ENCODE assay signal across 30 mouse cellular contexts in genomic region chr1:85919621-85920020, GRCm38 (mm10). TPM values are rescaled to one million over a fixed set of nuclear protein-coding genes. Genes with fewer than 3 reads are reported as not detected.
DNase-seq lines count a peak whose midpoint lies in the region; ATAC-seq and TF ChIP-seq lines count a peak whose summit lies in the region.
"Had no signal": no experiment of that assay in that cellular context is flagged by ENCODE, and none has a peak within 500 bp of the region (broad histone marks: within the 10 kb centered on the region; RNA-seq: fewer than 3 reads in every experiment).

No protein-coding gene starts in this region.

- TF ChIP-seq CTCF in lung, postnatal 0 days (IDR thresholded peaks at IDR 0.05), result no peak
- no peak for TF ChIP-seq CTCF in forebrain, postnatal 0 days (IDR thresholded peaks at IDR 0.05; ENCODE audit: low read depth)

- H3K4me3 ChIP-seq in lung, postnatal 0 days (ENCODE audit: low read depth, low read length), result no peak overlapping the region
- no peak overlapping the region for H3K4me3 ChIP-seq in forebrain, postnatal 0 days (ENCODE audit: low read depth, low read length)
- H3K4me3 ChIP-seq: embryonic facial prominence, embryonic 12.5 days; hindbrain, embryonic 15.5 days; limb, embryonic 10.5 days; liver, embryonic 15.5 days; midbrain, embryonic 12.5 days had no signal

- 62% methylated on average over 7 of the region's 7 CpGs for WGBS in lung, postnatal 0 days
- WGBS in forebrain, postnatal 0 days, result 93% methylated on average over 7 of the region's 7 CpGs

- no peak overlapping the region for H3K9ac ChIP-seq in lung, postnatal 0 days (replicated peaks; ENCODE audit: low read depth)
- no peak overlapping the region for H3K9ac ChIP-seq in forebrain, postnatal 0 days
- H3K9ac ChIP-seq: embryonic facial prominence, embryonic 12.5 days; hindbrain, embryonic 15.5 days; liver, embryonic 15.5 days; midbrain, embryonic 12.5 days had no signal

- no peaks in the 10 kb centered on the region for H3K27me3 ChIP-seq in lung, postnatal 0 days (replicated peaks; ENCODE audit: insufficient read depth, low read length)
- no peaks in the 10 kb centered on the region for H3K27me3 ChIP-seq in forebrain, postnatal 0 days (ENCODE audit: insufficient read depth, low read length)
- H3K27me3 ChIP-seq: CH12.LX; embryonic facial prominence, embryonic 12.5 days; hindbrain, embryonic 15.5 days; liver, embryonic 15.5 days had no signal

- H3K9me3 ChIP-seq in lung, postnatal 0 days (ENCODE audit: low read length), result no peaks in the 10 kb centered on the region
- H3K9me3 ChIP-seq in forebrain, postnatal 0 days (ENCODE audit: low read length), result no peaks in the 10 kb centered on the region
- H3K9me3 ChIP-seq: embryonic facial prominence, embryonic 12.5 days; hindbrain, embryonic 15.5 days; limb, embryonic 10.5 days; liver, embryonic 15.5 days; midbrain, embryonic 12.5 days had no signal

- no peak overlapping the region for H3K27ac ChIP-seq in lung, postnatal 0 days (ENCODE audit: low read length)
- no peak overlapping the region for H3K27ac ChIP-seq in forebrain, postnatal 0 days (ENCODE audit: low read depth, low read length)
- H3K27ac ChIP-seq: embryonic facial prominence, embryonic 12.5 days; hindbrain, embryonic 15.5 days; limb, embryonic 10.5 days; liver, embryonic 15.5 days; macrophage; midbrain, embryonic 12.5 days had no signal

- H3K4me2 ChIP-seq in lung, postnatal 0 days (replicated peaks; ENCODE audit: low read depth, low read length), result no peak overlapping the region
- H3K4me2 ChIP-seq in forebrain, postnatal 0 days (ENCODE audit: low read depth), result no peak overlapping the region
- H3K4me2 ChIP-seq: embryonic facial prominence, embryonic 12.5 days; hindbrain, embryonic 15.5 days; liver, embryonic 15.5 days; midbrain, embryonic 12.5 days had no signal

- H3K36me3 ChIP-seq in lung, postnatal 0 days (ENCODE audit: insufficient read depth, low read length), result no peaks in the 10 kb centered on the region
- H3K36me3 ChIP-seq in forebrain, postnatal 0 days (ENCODE audit: insufficient read depth), result no peaks in the 10 kb centered on the region
- H3K36me3 ChIP-seq: embryonic facial prominence, embryonic 12.5 days; hindbrain, embryonic 15.5 days; limb, embryonic 10.5 days; liver, embryonic 15.5 days; midbrain, embryonic 12.5 days had no signal

- 0 out of 2 replicates have a peak, but pooled peaks have one; percentile 19 for ATAC-seq in lung, postnatal 0 days
- peak; percentile 80 to 86 for ATAC-seq in hematopoietic stem cell, adult 5-6 weeks (replicated peaks in 1 of 2; ENCODE audit: insufficient read depth in 1 of 2, low FRiP score in 2 of 2, low TSS enrichment in 1 of 2, low read depth in 1 of 2, poor library complexity in 2 of 2, severe bottlenecking in 2 of 2)
- ATAC-seq in megakaryocyte progenitor cell, adult 5-6 weeks (replicated peaks; ENCODE audit: poor library complexity), result peak; percentile 58
- ATAC-seq in forebrain, postnatal 0 days, result no peak
- ATAC-seq: activated CD4-positive, CD25-positive, alpha-beta regulatory T cell, adult 4 months had no signal

- DNase-seq in adrenal gland, adult (ENCODE audit: inconsistent age in 2 of 2, low spot score in 1 of 2), result peak; percentile 71 to 72
- no peak for DNase-seq in adrenal gland, adult 8-10 months
- DNase-seq in lung, postnatal 0 days (ENCODE audit: low spot score), result no peak
- DNase-seq in lung, adult 18-20 months, result no peak
- DNase-seq in forebrain, postnatal 0 days, result no peak
- no peak for DNase-seq in cerebellum, adult 11 months
- DNase-seq: cerebellum, adult 11-12 months; cerebellum, postnatal 14 days; gastrocnemius, postnatal 25 days; heart, postnatal 4 days; kidney, adult 11 months; layer of hippocampus, adult 9-11 months; liver; thymus, postnatal 14 days had no signal

- TF ChIP-seq EP300 in lung, postnatal 0 days (IDR thresholded peaks at IDR 0.05), result no peak

- no peaks in the 10 kb centered on the region for H3K4me1 ChIP-seq in lung, postnatal 0 days (ENCODE audit: insufficient read depth, low read depth, low read length)
- H3K4me1 ChIP-seq in forebrain, postnatal 0 days (ENCODE audit: insufficient read depth), result peaks cover 30% of the 10 kb centered on the region

RNA-seq across cellular contexts. Expression of gene 4933407L21Rik, which starts 8.7 kb away (rescaled TPM):
- 1 to 10 TPM in 1 of 4 experiments, under 1 TPM in 1, not detected in 2; 0.30 to 1.3 TPM for total RNA-seq in adrenal gland, adult 8-10 months (2022)
- polyA plus RNA-seq in lung, postnatal 0 days (2015; fragmentation: Nextera tagmentation; extraction: Ambion mirVana), result 0.11 and 0.30 TPM in 2 replicates
- total RNA-seq in hematopoietic stem cell, adult 5-6 weeks (2017), result not detected in 2 replicates
- 0.07 TPM in 1 of 2 replicates, not detected in the other for total RNA-seq in megakaryocyte progenitor cell, adult 5-6 weeks (2015)
- not detected in 2 replicates for total RNA-seq in megakaryocyte progenitor cell, adult 5-6 weeks (2017)
- 6.7 and 9.8 TPM in 2 replicates for total RNA-seq in forebrain, postnatal 0 days (2014; rRNA removed)
- 6.2 and 8.6 TPM in 2 replicates for polyA plus RNA-seq in forebrain, postnatal 0 days (2015; fragmentation: Nextera tagmentation; extraction: Ambion mirVana)
- total RNA-seq: adrenal gland, postnatal 36 days; gastrocnemius, postnatal 25 days; heart, postnatal 4 days; MEL; monocyte, adult 5-6 weeks had no signal
- polyA plus RNA-seq: limb, embryonic 10.5 days; liver, embryonic 15.5 days; macrophage; small intestine, adult 2 months had no signal

RNA-seq across cellular contexts. Expression of gene Itm2c, which starts 25.5 kb away (rescaled TPM):
- 100 to 1,000 TPM; 674 to 963 (median 811) TPM for total RNA-seq in adrenal gland, adult 8-10 months (2022)
- polyA plus RNA-seq in lung, postnatal 0 days (2015; fragmentation: Nextera tagmentation; extraction: Ambion mirVana), result 221 and 244 TPM in 2 replicates
- 48.4 and 59.2 TPM in 2 replicates for total RNA-seq in hematopoietic stem cell, adult 5-6 weeks (2017)
- 28.7 and 33.0 TPM in 2 replicates for total RNA-seq in megakaryocyte progenitor cell, adult 5-6 weeks (2015)
- 71.1 and 71.3 TPM in 2 replicates for total RNA-seq in megakaryocyte progenitor cell, adult 5-6 weeks (2017)
- total RNA-seq in forebrain, postnatal 0 days (2014; rRNA removed), result 244 and 280 TPM in 2 replicates
- polyA plus RNA-seq in forebrain, postnatal 0 days (2015; fragmentation: Nextera tagmentation; extraction: Ambion mirVana), result 244 and 246 TPM in 2 replicates

RNA-seq across cellular contexts. Expression of gene Gpr55, which starts 41.2 kb away (rescaled TPM):
- 1 to 10 TPM; 3.1 to 7.8 (median 5.1) TPM for total RNA-seq in adrenal gland, adult 8-10 months (2022)
- polyA plus RNA-seq in lung, postnatal 0 days (2015; fragmentation: Nextera tagmentation; extraction: Ambion mirVana), result 0.14 and 0.26 TPM in 2 replicates
- 0.13 and 0.20 TPM in 2 replicates for total RNA-seq in hematopoietic stem cell, adult 5-6 weeks (2017)
- not detected in 2 replicates for total RNA-seq in megakaryocyte progenitor cell, adult 5-6 weeks (2015)
- not detected in 2 replicates for total RNA-seq in megakaryocyte progenitor cell, adult 5-6 weeks (2017)
- 0.05 and 0.08 TPM in 2 replicates for total RNA-seq in forebrain, postnatal 0 days (2014; rRNA removed)
- 0.08 and 0.12 TPM in 2 replicates for polyA plus RNA-seq in forebrain, postnatal 0 days (2015; fragmentation: Nextera tagmentation; extraction: Ambion mirVana)
- total RNA-seq: gastrocnemius, postnatal 25 days; heart, postnatal 4 days had no signal
- polyA plus RNA-seq: forebrain, embryonic 11.5 days; limb, embryonic 10.5 days; lung, embryonic 16.5 days had no signal

Comparison
In these comparisons a context has a peak if more than half of its experiments do, and no peak if none do; other contexts are left out.
1. DNase-seq: peak in adrenal gland, adult (2 of 2); none in adrenal gland, adult 8-10 months (single experiment), lung, postnatal 0 days (single experiment), lung, adult 18-20 months (0 of 2), forebrain, postnatal 0 days (single experiment) and cerebellum, adult 11 months (single experiment).